Mouse (Mus musculus) forebrain, embryonic 11.5 days (tissue): Measurements from ENCODE around the gene Bcdin3d. TPM values are rescaled to one million over a fixed set of nuclear protein-coding genes. Genes with fewer than 3 reads are reported as not detected.
A peak's percentile ranks its signal among the peaks of the same experiment; 100 is the strongest.

ENCODE experiments used
- ATAC-seq: fragments of 200-750 bp; cut with Nextera tagmentation; replicated peaks from 2 replicates; pipeline ENCODE4 v1.8.0; 2017; ENCODE audit warnings: moderate TSS enrichment; ENCODE audit not compliant: low FRiP score
- DNase-seq: peaks from one replicate; pipeline ENCODE4 v3.0.0-alpha.2; 2017; ENCODE audit warnings: low spot score
- H3K27ac ChIP-seq: fragments of 300-500 bp; sonication (generic); 2 replicates; pipeline ENCODE4 v1.5.1; 2014; ENCODE audit warnings: low read depth, low read length
- H3K27me3 ChIP-seq: fragments of 300-500 bp; sonication (generic); 2 replicates; pipeline ENCODE4 v1.6.1; 2014; ENCODE audit warnings: mild to moderate bottlenecking, low read length, mixed read lengths; ENCODE audit not compliant: control insufficient read depth, insufficient read depth
- H3K36me3 ChIP-seq: fragments of 300-500 bp; sonication (generic); 2 replicates; pipeline ENCODE4 v1.6.1; 2014; ENCODE audit warnings: mild to moderate bottlenecking, low read length, moderate library complexity, mixed read lengths; ENCODE audit not compliant: control insufficient read depth, insufficient read depth
- H3K4me1 ChIP-seq: fragments of 300-500 bp; sonication (generic); replicated peaks from 2 replicates; pipeline ENCODE4 v1.6.1; 2014; ENCODE audit warnings: low read length, mixed read lengths; ENCODE audit not compliant: control insufficient read depth, insufficient read depth
- H3K4me2 ChIP-seq: fragments of 300-500 bp; sonication (generic); 2 replicates; pipeline ENCODE4 v1.6.1; 2014; ENCODE audit warnings: low read depth, mild to moderate bottlenecking, low read length, moderate library complexity, mixed read lengths; ENCODE audit not compliant: severe bottlenecking
- H3K4me3 ChIP-seq: fragments of 300-500 bp; sonication (generic); 2 replicates; pipeline ENCODE4 v1.5.1; 2014; ENCODE audit warnings: low read depth, low read length
- H3K9ac ChIP-seq: fragments of 300-500 bp; sonication (generic); 2 replicates; pipeline ENCODE4 v1.6.1; 2014; ENCODE audit warnings: low read length
- H3K9me3 ChIP-seq: fragments of 300-500 bp; sonication (generic); 2 replicates; pipeline ENCODE4 v1.6.1; 2016; ENCODE audit warnings: low read length, mixed read lengths; ENCODE audit not compliant: control insufficient read depth
- WGBS: fragments of 180-500 bp; shearing (Covaris S2); extraction: QIAGEN DNeasy Blood & Tissue Kit; methylation state at CpG from one replicate; pipeline ENCODE4 v1.1.7; 2014; 5-methylcytosine and 5-hydroxymethylcytosine counted together
- polyA plus RNA-seq: library from polyadenylated mRNA; unstranded; fragments of >200 nt; fragmentation: Nextera tagmentation; extraction: Ambion mirVana; gene quantifications from 2 replicates; pipeline ENCODE4 v1.2.1, GENCODE M21; 2014

Bcdin3d gene
- polyA plus RNA-seq = 20.0 and 21.5 TPM in 2 replicates

- DNase-seq (peak; percentile 95), ATAC-seq (peak; percentile 88)
- Histone ChIP-seq H3K9ac (peak within 1 kb of the TSS; percentile 80), H3K4me2 (peak within 1 kb of the TSS; percentile 61), H3K9me3 (no peaks in the 10 kb centered on the region), H3K4me3 (peak within 1 kb of the TSS; percentile 79), H3K27ac (peak within 1 kb of the TSS; percentile 85), H3K36me3 (peaks cover 3% of the 10 kb centered on the region; the same call in 1 of the 2 replicates), H3K27me3 (no peaks in the 10 kb centered on the region), H3K4me1 (peaks cover 2% of the 10 kb centered on the region; the same call in 1 of the 2 replicates)
- WGBS = 1% methylated on average over 26 of the region's 26 CpGs
Observed at GRCm38 (mm10) chr15:99474576-99474926, at the start of gene Bcdin3d. TSS of gene Bcdin3d (minus strand) at chr15:99474730.

- ATAC-seq (no peak), DNase-seq (no peak)
- Histone ChIP-seq H3K4me2 (no peak overlapping the region), H3K4me1 (no peaks in the 10 kb centered on the region), H3K4me3 (no peak overlapping the region), H3K9ac (no peak overlapping the region), H3K9me3 (no peaks in the 10 kb centered on the region), H3K27ac (no peak overlapping the region), H3K27me3 (no peaks in the 10 kb centered on the region), H3K36me3 (no peaks in the 10 kb centered on the region)
- 80% methylated on average over 7 of the region's 7 CpGs for WGBS
Observed at GRCm38 (mm10) chr15:99520306-99520705, 45.8 kb upstream of the Bcdin3d start.

- H3K4me1 ChIP-seq = no peaks in the 10 kb centered on the region
- H3K9me3 ChIP-seq = no peaks in the 10 kb centered on the region
- WGBS = 83% methylated on average over 9 of the region's 9 CpGs
- no peak overlapping the region for H3K9ac ChIP-seq
- no peak overlapping the region for H3K4me3 ChIP-seq
- H3K36me3 ChIP-seq = no peaks in the 10 kb centered on the region
- H3K4me2 ChIP-seq = no peak overlapping the region
- ATAC-seq = no peak
- H3K27ac ChIP-seq = no peak overlapping the region
- no peak for DNase-seq
- no peaks in the 10 kb centered on the region for H3K27me3 ChIP-seq
Observed at GRCm38 (mm10) chr15:99519626-99520025, 45.1 kb upstream of the Bcdin3d start.

GRCm38 (mm10) chr15:99517715-99518114, 43.2 kb upstream of the Bcdin3d start:
- no peaks in the 10 kb centered on the region for H3K4me1 ChIP-seq
- no peak overlapping the region for H3K9ac ChIP-seq
- no peaks in the 10 kb centered on the region for H3K9me3 ChIP-seq
- H3K4me3 ChIP-seq = no peak overlapping the region
- WGBS = 62% methylated on average over 7 of the region's 7 CpGs
- ATAC-seq (no peak), DNase-seq (no peak)
- no peak overlapping the region for H3K27ac ChIP-seq
- no peaks in the 10 kb centered on the region for H3K27me3 ChIP-seq
- no peak overlapping the region for H3K4me2 ChIP-seq
- H3K36me3 ChIP-seq = no peaks in the 10 kb centered on the region

GRCm38 (mm10) chr15:99516715-99517114, 42.2 kb upstream of the Bcdin3d start:
- ATAC-seq (no peak), DNase-seq (no peak)
- no peaks in the 10 kb centered on the region for H3K36me3 ChIP-seq
- H3K9me3 ChIP-seq = no peaks in the 10 kb centered on the region
- H3K4me1 ChIP-seq = no peaks in the 10 kb centered on the region
- WGBS = 78% methylated on average over 8 of the region's 8 CpGs
- no peak overlapping the region for H3K4me2 ChIP-seq
- H3K27ac ChIP-seq = no peak overlapping the region
- H3K9ac ChIP-seq = no peak overlapping the region
- no peaks in the 10 kb centered on the region for H3K27me3 ChIP-seq
- no peak overlapping the region for H3K4me3 ChIP-seq

GRCm38 (mm10) chr15:99511797-99512525, 37.4 kb upstream of the Bcdin3d start:
- Histone ChIP-seq H3K27ac (no peak overlapping the region), H3K4me1 (no peaks in the 10 kb centered on the region), H3K9ac (no peak overlapping the region), H3K9me3 (no peaks in the 10 kb centered on the region), H3K4me2 (no peak overlapping the region), H3K4me3 (no peak overlapping the region), H3K27me3 (no peaks in the 10 kb centered on the region), H3K36me3 (no peaks in the 10 kb centered on the region)
- 81% methylated on average over 15 of the region's 15 CpGs for WGBS
- DNase-seq (no peak), ATAC-seq (no peak)

- Histone ChIP-seq H3K9me3 (no peaks in the 10 kb centered on the region), H3K27ac (no peak overlapping the region), H3K9ac (no peak overlapping the region), H3K27me3 (no peaks in the 10 kb centered on the region), H3K4me1 (no peaks in the 10 kb centered on the region), H3K4me2 (no peak overlapping the region), H3K36me3 (no peaks in the 10 kb centered on the region), H3K4me3 (no peak overlapping the region)
- DNase-seq (no peak), ATAC-seq (no peak)
- 87% methylated on average over 3 of the region's 3 CpGs for WGBS
Observed at GRCm38 (mm10) chr15:99510621-99511020, 36.1 kb upstream of the Bcdin3d start.

- 90% methylated on average over 7 of the region's 7 CpGs for WGBS
- Histone ChIP-seq H3K9me3 (no peaks in the 10 kb centered on the region), H3K36me3 (no peaks in the 10 kb centered on the region)
Observed at GRCm38 (mm10) chr15:99509840-99510239, 35.3 kb upstream of the Bcdin3d start.

More at GRCm38 (mm10) chr15:99509840-99510239, 35.3 kb upstream of the Bcdin3d start:
- Histone ChIP-seq H3K9ac (no peak overlapping the region), H3K27ac (no peak overlapping the region), H3K4me1 (no peaks in the 10 kb centered on the region), H3K4me3 (no peak overlapping the region), H3K27me3 (no peaks in the 10 kb centered on the region), H3K4me2 (no peak overlapping the region)
- no peak for DNase-seq
- ATAC-seq = no peak
